Mouse (Mus musculus): Measurements from ENCODE around the gene Vars2. TPM values are rescaled to one million over a fixed set of nuclear protein-coding genes. Genes with fewer than 3 reads are reported as not detected.

The Vars2 gene
- polyA plus RNA-seq, 1 experiment from 2014 or later: 25.4 TPM

GRCm38 (mm10) chr17:35626537-35626936 lies 40.9 kb downstream of the Vars2 start, which contains the start of gene Gm9573:
Gm9573 (minus strand) TSS chr17:35626637.
- Histone ChIP-seq H3K27me3 (ENCODE audit: control insufficient read depth, insufficient read depth, low read depth, low read length) (no peaks in the 10 kb centered on the region), H3K9me3 (ENCODE audit: control insufficient read depth, low read length) (no peaks in the 10 kb centered on the region), H3K27ac (ENCODE audit: low read length) (no peak within 1 kb of the TSS), H3K4me1 (replicated peaks; ENCODE audit: control insufficient read depth, insufficient read depth, low read length) (no peaks in the 10 kb centered on the region), H3K4me2 (ENCODE audit: low read depth, low read length) (no peak within 1 kb of the TSS), H3K9ac (ENCODE audit: low read length) (no peak within 1 kb of the TSS), H3K36me3 (ENCODE audit: control insufficient read depth, insufficient read depth, low read length) (no peaks in the 10 kb centered on the region), H3K4me3 (ENCODE audit: low read length) (no peak within 1 kb of the TSS)
- WGBS: 69% methylated on average over 7 of the region's 7 CpGs
- no peak for ATAC-seq (ENCODE audit: low read depth)

- no peak overlapping the region for H3K27ac ChIP-seq (ENCODE audit: low read length)
- no peaks in the 10 kb centered on the region for H3K9me3 ChIP-seq (ENCODE audit: control insufficient read depth, low read length)
- ATAC-seq (ENCODE audit: low read depth): no peak
- H3K9ac ChIP-seq (ENCODE audit: low read length): no peak overlapping the region
- no peaks in the 10 kb centered on the region for H3K4me1 ChIP-seq (replicated peaks; ENCODE audit: control insufficient read depth, insufficient read depth, low read length)
- H3K4me3 ChIP-seq (ENCODE audit: low read length): no peak overlapping the region
- H3K27me3 ChIP-seq (ENCODE audit: control insufficient read depth, insufficient read depth, low read depth, low read length): no peaks in the 10 kb centered on the region
- H3K4me2 ChIP-seq (ENCODE audit: low read depth, low read length): no peak overlapping the region
- H3K36me3 ChIP-seq (ENCODE audit: control insufficient read depth, insufficient read depth, low read length): no peaks in the 10 kb centered on the region
- 58% methylated on average over 4 of the region's 4 CpGs for whole genome bisulfite sequencing
Measured at GRCm38 (mm10) chr17:35617127-35617526, 50.3 kb downstream of the Vars2 start.

Other genes with a start within 250 kb of the Vars2 start
- gene H2-Q6, start 242.7 kb downstream of the Vars2 start, polyA plus RNA-seq (2015; fragmentation: Nextera tagmentation; extraction: Ambion mirVana): 0.48 and 1.5 TPM in 2 replicates
- 5.0 and 6.1 TPM in 2 replicates for gene H2-Q7, start 228.4 kb downstream of the Vars2 start, polyA plus RNA-seq (2015; fragmentation: Nextera tagmentation; extraction: Ambion mirVana)
- gene H2-Q10, start 197.5 kb downstream of the Vars2 start, polyA plus RNA-seq (2015; fragmentation: Nextera tagmentation; extraction: Ambion mirVana): 1.3 and 7.4 TPM in 2 replicates
- not detected in 2 replicates for gene Pou5f1, start 161.6 kb downstream of the Vars2 start, polyA plus RNA-seq (2015; fragmentation: Nextera tagmentation; extraction: Ambion mirVana)
- gene Tcf19, start 150.8 kb downstream of the Vars2 start, polyA plus RNA-seq (2015; fragmentation: Nextera tagmentation; extraction: Ambion mirVana): 91.9 and 96.7 TPM in 2 replicates
- 23.3 and 24.0 TPM in 2 replicates for gene Cchcr1, start 150.5 kb downstream of the Vars2 start, polyA plus RNA-seq (2015; fragmentation: Nextera tagmentation; extraction: Ambion mirVana)
- 0.69 and 0.79 TPM in 2 replicates for gene Psors1c2, start 134.4 kb downstream of the Vars2 start, polyA plus RNA-seq (2015; fragmentation: Nextera tagmentation; extraction: Ambion mirVana)
- 0.05 and 0.13 TPM in 2 replicates for gene Cdsn, start 115.5 kb downstream of the Vars2 start, polyA plus RNA-seq (2015; fragmentation: Nextera tagmentation; extraction: Ambion mirVana)
- gene 2300002M23Rik, start 100.1 kb downstream of the Vars2 start, polyA plus RNA-seq (2015; fragmentation: Nextera tagmentation; extraction: Ambion mirVana): 0.11 TPM in 1 of 2 replicates, not detected in the other
- gene Sfta2, start 66.0 kb downstream of the Vars2 start, polyA plus RNA-seq (2015; fragmentation: Nextera tagmentation; extraction: Ambion mirVana): 193 and 232 TPM in 2 replicates
- 0.03 TPM in 1 of 2 replicates, not detected in the other for gene Gm9573, start 41.0 kb downstream of the Vars2 start, polyA plus RNA-seq (2015; fragmentation: Nextera tagmentation; extraction: Ambion mirVana)
- gene Mucl3, start 23.9 kb downstream of the Vars2 start, polyA plus RNA-seq (2015; fragmentation: Nextera tagmentation; extraction: Ambion mirVana): 1.7 and 1.9 TPM in 2 replicates
- gene Gtf2h4, start 6.1 kb upstream of the Vars2 start, polyA plus RNA-seq (2015; fragmentation: Nextera tagmentation; extraction: Ambion mirVana): 47.5 and 48.0 TPM in 2 replicates
- gene Ddr1, start 37.0 kb upstream of the Vars2 start, polyA plus RNA-seq (2015; fragmentation: Nextera tagmentation; extraction: Ambion mirVana): 50.5 and 51.3 TPM in 2 replicates
- gene Ier3, start 154.1 kb upstream of the Vars2 start, polyA plus RNA-seq (2015; fragmentation: Nextera tagmentation; extraction: Ambion mirVana): 21.9 and 31.7 TPM in 2 replicates
- gene Flot1, start 155.6 kb upstream of the Vars2 start, polyA plus RNA-seq (2015; fragmentation: Nextera tagmentation; extraction: Ambion mirVana): 57.8 and 65.1 TPM in 2 replicates
- 877 and 940 TPM in 2 replicates for gene Tubb5, start 170.7 kb upstream of the Vars2 start, polyA plus RNA-seq (2015; fragmentation: Nextera tagmentation; extraction: Ambion mirVana)
- gene Mdc1, start 173.9 kb upstream of the Vars2 start, polyA plus RNA-seq (2015; fragmentation: Nextera tagmentation; extraction: Ambion mirVana): 20.6 and 22.3 TPM in 2 replicates
- 65.6 and 67.9 TPM in 2 replicates for gene Nrm, start 193.7 kb upstream of the Vars2 start, polyA plus RNA-seq (2015; fragmentation: Nextera tagmentation; extraction: Ambion mirVana)
- 23.3 and 26.5 TPM in 2 replicates for gene Ppp1r18, start 198.0 kb upstream of the Vars2 start, polyA plus RNA-seq (2015; fragmentation: Nextera tagmentation; extraction: Ambion mirVana)
- 40.2 and 42.4 TPM in 2 replicates for gene Dhx16, start 212.2 kb upstream of the Vars2 start, polyA plus RNA-seq (2015; fragmentation: Nextera tagmentation; extraction: Ambion mirVana)
- gene 2310061I04Rik, start 229.8 kb upstream of the Vars2 start, polyA plus RNA-seq (2015; fragmentation: Nextera tagmentation; extraction: Ambion mirVana): 15.6 TPM in 2 replicates
- 62.6 and 62.7 TPM in 2 replicates for gene Atat1, start 242.5 kb upstream of the Vars2 start, polyA plus RNA-seq (2015; fragmentation: Nextera tagmentation; extraction: Ambion mirVana)
- gene Mrps18b, start 248.8 kb upstream of the Vars2 start, polyA plus RNA-seq (2015; fragmentation: Nextera tagmentation; extraction: Ambion mirVana): 67.5 and 73.1 TPM in 2 replicates
- gene Ppp1r10, start 248.8 kb upstream of the Vars2 start, polyA plus RNA-seq (2015; fragmentation: Nextera tagmentation; extraction: Ambion mirVana): 38.0 and 40.5 TPM in 2 replicates

Measured in lung, embryonic 16.5 days (tissue).